Mouse (Mus musculus) frontal cortex, postnatal 36 days (tissue): ENCODE results near the gene Sectm1b.

Experiments
- DNase-seq, 2 experiments: peaks; one replicate each; pipeline ENCODE4 v3.0.0; 2022; ENCODE audit warnings: low spot score in 2 of 2

The Sectm1b gene

DNA sequence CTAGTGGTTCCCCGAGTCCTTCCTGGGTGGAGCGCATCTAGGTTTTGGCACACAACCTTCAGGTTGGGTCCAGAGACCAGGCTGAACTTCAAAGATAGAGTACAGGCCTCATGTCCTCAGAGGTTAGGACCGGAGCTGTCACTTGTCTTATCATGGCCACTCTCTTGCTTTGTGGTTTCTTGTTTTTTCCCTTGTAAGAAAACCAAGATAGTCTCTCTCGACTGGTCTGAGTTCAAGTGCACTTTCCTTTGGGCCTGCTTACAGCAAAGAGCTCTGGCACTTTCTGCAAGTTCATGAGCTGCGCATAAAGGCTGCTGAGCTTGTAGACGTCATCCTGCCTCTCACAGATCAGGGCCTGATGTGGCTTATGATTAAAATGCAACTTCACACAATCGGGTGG is 36.1 kb downstream of the Sectm1b start:
- no peak for DNase-seq

DNA sequence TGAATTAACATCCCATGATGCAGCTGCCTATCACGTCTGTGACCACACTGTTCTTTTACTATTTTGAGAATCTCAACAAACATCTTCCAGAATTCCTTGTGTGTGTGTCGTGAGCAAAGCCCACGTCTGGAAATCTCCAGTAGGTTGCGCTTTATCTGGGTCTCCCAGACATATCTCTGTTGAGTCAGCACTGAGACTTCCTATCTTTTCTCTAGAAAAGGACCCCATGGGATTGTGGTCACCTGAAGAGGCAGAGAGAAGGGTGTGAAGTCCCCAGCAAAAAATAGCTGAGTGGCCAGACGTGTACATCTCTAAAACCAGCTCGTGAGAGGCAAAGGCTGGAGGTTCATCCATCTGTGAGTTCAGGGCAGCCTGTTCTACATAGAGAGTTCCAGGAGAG is 39.2 kb downstream of the Sectm1b start:
- peak in 1 of 2 experiments; percentile 21 for DNase-seq

DNA sequence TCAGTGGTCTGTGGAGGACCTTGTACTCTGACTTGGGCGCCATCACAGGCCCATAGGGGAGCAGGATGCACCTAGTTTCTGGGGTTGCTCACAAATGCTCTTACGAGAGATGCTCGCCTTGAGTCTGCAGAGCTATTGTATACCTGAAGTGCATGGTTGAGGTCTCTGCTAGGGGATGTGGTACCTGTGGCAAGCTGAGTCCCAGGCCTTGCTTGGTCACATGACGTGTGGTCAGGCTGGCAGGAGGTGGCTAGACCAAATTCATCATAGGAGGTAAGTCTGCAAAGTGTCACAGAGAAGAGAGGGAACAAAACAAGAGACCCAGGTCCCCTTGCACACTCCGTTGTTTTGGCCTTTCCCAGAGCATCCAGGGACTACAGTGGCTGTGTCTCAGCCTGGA is 43.9 kb downstream of the Sectm1b start:
- DNase-seq: no peak

DNA sequence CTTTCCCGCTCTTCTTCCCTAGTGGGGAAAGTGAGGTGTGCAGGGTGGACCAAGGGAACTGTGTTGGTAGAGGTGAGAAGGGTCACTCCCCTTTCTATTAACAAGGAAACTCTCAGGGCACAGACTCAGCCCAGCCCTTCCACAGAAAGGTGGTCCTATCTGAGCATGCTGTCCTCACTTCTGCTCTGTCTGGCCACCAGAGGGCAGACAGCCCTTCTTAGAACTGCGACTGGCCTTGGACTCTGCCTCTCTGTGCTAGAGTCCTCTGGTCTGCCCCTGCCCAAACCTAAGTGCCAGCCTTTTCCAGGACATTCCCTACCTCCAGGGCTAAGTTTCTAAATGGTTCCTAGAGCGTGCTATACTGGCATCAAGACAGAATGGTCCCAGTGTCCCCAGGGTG is 45.7 kb downstream of the Sectm1b start:
- peak in 1 of 2 experiments; percentile 61 for DNase-seq

DNA sequence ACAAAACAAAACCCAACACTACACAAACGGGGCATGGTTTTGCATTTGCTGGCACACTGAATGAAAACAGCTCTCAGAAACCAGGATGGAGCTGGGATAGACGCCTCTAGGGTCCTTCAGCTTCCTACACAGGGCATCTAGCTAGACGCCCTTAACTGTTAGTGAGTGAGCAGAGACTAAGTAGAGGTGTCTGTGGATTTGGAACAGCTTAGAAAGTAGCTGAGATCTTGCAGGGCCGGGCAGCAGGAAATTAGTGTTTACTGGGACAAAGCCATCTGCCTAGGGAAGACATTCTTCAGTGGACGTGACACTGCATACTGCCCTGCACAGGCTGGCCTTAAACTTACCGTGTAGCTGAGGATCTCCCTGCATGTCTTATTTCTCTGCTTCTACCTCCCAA is 47.9 kb downstream of the Sectm1b start:
- DNase-seq: no peak

DNA sequence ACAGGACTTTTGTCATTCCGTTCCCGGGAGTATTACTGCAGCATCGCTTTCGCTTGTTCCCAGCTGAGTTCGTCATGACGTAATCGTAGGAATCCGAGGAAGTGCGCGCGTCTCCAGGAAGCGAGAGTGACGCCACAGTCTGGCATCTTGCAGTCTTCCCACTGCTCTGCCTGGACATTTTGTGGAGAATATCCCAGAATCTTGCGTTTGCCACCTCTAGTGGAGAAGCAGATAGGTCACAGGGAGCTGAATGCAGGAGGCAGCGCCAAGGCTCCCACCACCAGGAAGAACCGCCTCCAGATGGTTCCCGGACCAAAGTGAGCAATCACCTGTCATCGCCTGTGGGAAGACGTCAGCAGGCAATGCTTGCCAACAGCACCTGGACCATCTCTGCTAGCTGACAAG is 48.5 kb downstream of the Sectm1b start:
- DNase-seq: peak; percentile 62 to 66

DNA sequence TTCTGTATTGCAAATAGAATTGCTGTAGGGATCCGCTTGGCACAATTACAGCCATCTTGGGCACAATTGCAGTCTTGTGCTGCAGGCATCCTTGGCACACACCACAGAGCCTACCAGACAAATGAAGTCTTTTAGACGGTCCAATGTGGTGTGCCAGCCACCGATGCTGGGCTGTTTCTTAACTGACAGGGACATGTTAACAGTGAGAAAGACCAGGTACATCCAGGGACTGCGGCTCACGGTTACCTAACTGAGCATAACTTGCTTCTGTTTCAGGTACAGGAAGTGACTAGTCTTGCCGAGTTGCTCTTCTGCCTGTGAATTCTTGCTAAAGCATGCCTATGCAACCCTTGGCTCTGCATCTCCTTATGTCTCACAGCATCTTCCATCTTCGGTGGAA is 49.7 kb downstream of the Sectm1b start:
- DNase-seq: peak in 1 of 2 experiments; percentile 17

DNA sequence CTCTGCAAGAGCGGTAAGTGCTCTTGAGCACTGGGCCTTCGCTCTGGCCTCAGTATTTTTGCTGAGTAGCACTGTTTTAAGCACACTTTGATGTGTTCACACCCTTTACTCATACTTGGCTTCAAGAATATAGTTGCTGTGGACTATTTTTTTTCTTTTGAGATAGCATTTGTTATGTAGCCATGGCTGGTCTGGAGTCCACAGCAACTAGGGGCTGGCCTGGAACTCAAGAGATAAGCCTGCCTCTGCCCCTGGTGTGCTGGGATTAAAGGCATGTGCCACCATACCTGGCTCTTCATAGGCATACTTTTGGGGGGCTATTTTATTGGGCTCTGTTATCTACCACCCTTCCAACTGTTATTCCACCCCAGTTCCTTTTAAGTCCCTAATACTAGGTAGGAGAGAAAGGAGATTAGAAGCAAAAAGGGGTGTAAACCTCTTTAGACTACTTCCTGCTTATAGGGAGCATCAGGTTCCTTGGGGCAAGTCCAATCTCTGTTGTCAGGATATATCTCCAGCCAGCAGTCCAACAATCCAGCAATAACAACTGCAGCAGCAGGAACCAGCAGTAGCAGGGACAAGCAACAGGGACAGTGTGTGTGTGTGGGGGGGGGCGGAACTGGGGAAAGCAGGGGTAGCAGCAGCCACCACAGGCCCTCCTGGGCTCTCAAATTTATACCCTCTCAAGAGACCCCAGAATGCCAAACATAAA is 53.2 kb downstream of the Sectm1b start:
- no peak for DNase-seq

DNA sequence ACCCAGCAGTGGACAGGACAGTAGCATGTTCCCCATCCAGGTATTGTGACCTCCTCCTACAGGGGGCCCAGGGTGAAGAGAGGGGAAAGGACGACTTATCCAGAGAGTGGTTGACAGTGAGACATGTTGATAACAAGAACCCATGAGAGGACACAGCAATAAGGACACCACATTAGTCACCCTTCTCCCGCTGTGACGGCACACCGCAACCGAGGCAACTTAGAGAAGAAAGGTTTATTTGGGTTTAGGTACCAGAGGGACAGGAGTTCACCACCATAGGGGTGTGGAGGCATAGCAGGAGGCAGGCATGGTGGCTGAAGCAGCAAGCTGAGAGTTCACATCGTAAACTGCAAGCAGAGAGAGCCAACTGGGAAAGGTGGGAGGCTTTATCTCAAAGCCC is 57.2 kb downstream of the Sectm1b start:
- DNase-seq: no peak

DNA sequence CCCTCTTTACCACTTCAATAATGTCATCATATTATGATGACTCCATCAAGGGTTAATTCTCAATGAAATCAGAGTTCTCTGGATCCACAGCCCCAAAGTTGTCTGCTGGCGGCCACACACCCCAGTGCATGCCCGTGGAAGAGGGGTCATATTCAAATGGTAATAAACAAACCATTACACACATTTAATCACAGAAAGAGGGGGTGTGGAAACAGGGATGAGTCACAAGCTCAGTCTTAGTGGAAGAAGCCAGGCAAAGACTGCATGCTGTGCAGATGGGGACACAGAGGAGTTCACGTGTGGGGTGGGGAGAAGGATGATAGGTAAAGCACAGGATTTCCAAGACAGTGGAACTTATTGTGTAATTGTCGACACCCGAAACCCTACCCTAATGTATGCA is 59.1 kb downstream of the Sectm1b start:
- DNase-seq: no peak
